Mouse (Mus musculus): ENCODE measurements at regions not wholly inside any gene's neighbourhood (a gene's known extent, or its start where the extent isn't known, plus 50 kb on each side); places are given as distances from the start of the nearest gene placed in this dataset.

- Histone ChIP-seq H3K36me3 (ENCODE audit: control insufficient read depth, insufficient read depth, low read length, poor library complexity, severe bottlenecking) (no peaks in the 10 kb centered on the region), H3K27me3 (ENCODE audit: control insufficient read depth, insufficient read depth, low read length, poor library complexity, severe bottlenecking) (no peaks in the 10 kb centered on the region)
- peak; percentile 49 for DNase-seq (ENCODE audit: low read depth, low spot score)
These were observed 619.8 kb upstream of the Gm10131 start for GRCm38 (mm10) chr8:34731096-34731999.

DNA sequence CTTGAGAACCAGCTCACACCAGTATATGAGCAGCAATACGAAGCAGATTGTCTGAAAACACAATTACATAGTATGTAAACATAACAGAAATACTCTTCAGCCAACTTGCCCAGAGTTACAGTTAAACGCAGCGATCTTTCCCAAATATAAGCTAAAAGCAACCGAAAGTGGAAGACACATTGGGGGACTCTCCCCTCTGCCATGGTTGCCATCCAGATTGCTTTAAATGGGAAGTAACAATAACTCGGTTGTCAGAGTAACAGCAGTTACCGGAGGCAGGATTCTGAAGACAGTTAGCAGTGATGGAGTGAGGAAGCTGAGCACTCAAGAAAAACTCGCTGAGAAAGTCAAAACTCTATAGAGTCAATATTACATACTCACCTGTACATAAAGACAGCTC lies 618.0 kb upstream of the Gm10131 start:
- Histone ChIP-seq H3K27me3 (ENCODE audit: control insufficient read depth, insufficient read depth, low read length, poor library complexity, severe bottlenecking) (no peaks in the 10 kb centered on the region), H3K36me3 (ENCODE audit: control insufficient read depth, insufficient read depth, low read length, poor library complexity, severe bottlenecking) (no peaks in the 10 kb centered on the region)
- peak; percentile 44 for DNase-seq (ENCODE audit: low read depth, low spot score)

- H3K27me3 ChIP-seq (ENCODE audit: control insufficient read depth, insufficient read depth, low read length, poor library complexity, severe bottlenecking): no peaks in the 10 kb centered on the region
- DNase-seq (ENCODE audit: low read depth, low spot score): no peak
- no peaks in the 10 kb centered on the region for H3K36me3 ChIP-seq (ENCODE audit: control insufficient read depth, insufficient read depth, low read length, poor library complexity, severe bottlenecking)
These were observed 616.2 kb upstream of the Gm10131 start for GRCm38 (mm10) chr8:34727699-34728098.

- no peak for DNase-seq (ENCODE audit: low read depth, low spot score)
- H3K36me3 ChIP-seq (ENCODE audit: control insufficient read depth, insufficient read depth, low read length, poor library complexity, severe bottlenecking): no peaks in the 10 kb centered on the region
- no peaks in the 10 kb centered on the region for H3K27me3 ChIP-seq (ENCODE audit: control insufficient read depth, insufficient read depth, low read length, poor library complexity, severe bottlenecking)
These were observed 614.7 kb upstream of the Gm10131 start for GRCm38 (mm10) chr8:34726145-34726767.

GRCm38 (mm10) chr8:34725546-34725945 lies 614.0 kb upstream of the Gm10131 start:
- Histone ChIP-seq H3K27me3 (ENCODE audit: control insufficient read depth, insufficient read depth, low read length, poor library complexity, severe bottlenecking) (no peaks in the 10 kb centered on the region), H3K36me3 (ENCODE audit: control insufficient read depth, insufficient read depth, low read length, poor library complexity, severe bottlenecking) (no peaks in the 10 kb centered on the region)
- no peak for DNase-seq (ENCODE audit: low read depth, low spot score)

GRCm38 (mm10) chr8:34709911-34710733 lies 598.6 kb upstream of the Gm10131 start:
- no peaks in the 10 kb centered on the region for H3K36me3 ChIP-seq (ENCODE audit: control insufficient read depth, insufficient read depth, low read length, poor library complexity, severe bottlenecking)
- H3K27me3 ChIP-seq (ENCODE audit: control insufficient read depth, insufficient read depth, low read length, poor library complexity, severe bottlenecking): no peaks in the 10 kb centered on the region
- DNase-seq (ENCODE audit: low read depth, low spot score): no peak

- Histone ChIP-seq H3K36me3 (ENCODE audit: control insufficient read depth, insufficient read depth, low read length, poor library complexity, severe bottlenecking) (no peaks in the 10 kb centered on the region), H3K27me3 (ENCODE audit: control insufficient read depth, insufficient read depth, low read length, poor library complexity, severe bottlenecking) (no peaks in the 10 kb centered on the region)
- DNase-seq (ENCODE audit: low read depth, low spot score): no peak
These were observed 597.8 kb upstream of the Gm10131 start for GRCm38 (mm10) chr8:34709316-34709715.

DNA sequence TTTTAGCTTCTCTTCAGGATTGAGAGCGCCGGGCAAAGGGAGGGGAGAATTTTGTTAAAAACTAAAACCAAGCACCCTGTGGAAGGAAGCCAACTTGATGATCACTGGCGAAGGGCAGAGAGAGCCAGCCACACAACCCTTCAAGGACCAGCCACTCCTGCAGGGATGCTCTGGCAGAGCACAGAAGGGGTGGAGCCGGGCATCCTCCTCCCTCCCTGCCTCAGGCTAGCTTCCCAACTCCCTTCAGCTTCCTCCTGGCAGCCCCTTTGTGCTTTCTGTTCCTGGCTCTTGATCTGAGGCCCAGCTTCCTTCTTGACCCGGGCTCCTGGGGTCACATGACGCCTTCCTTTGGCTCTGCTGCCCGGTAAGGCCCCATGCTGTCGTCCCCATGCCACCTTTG lies 591.8 kb upstream of the Gm10131 start:
- no peaks in the 10 kb centered on the region for H3K36me3 ChIP-seq (ENCODE audit: control insufficient read depth, insufficient read depth, low read length, poor library complexity, severe bottlenecking)
- DNase-seq (ENCODE audit: low read depth, low spot score): no peak
- no peaks in the 10 kb centered on the region for H3K27me3 ChIP-seq (ENCODE audit: control insufficient read depth, insufficient read depth, low read length, poor library complexity, severe bottlenecking)

DNA sequence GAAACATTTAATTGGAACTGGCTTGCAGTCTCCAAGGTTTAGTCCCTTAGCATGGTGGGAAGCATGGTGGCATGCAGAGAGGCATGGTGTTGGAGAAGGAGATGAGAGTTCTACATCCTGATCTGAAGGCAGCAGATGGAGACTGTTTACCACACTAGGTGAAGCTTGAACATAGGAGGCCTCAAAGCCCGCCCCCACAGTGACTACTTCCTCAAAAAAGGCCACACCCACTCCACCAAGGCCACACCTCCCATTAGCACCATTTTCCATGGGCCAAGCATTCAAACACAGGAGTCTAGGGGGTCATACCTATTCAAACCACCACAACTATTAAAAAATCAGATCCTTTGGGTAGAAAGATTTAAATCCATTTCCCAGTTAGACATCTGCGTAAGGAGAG lies 591.3 kb upstream of the Gm10131 start:
- no peaks in the 10 kb centered on the region for H3K27me3 ChIP-seq (ENCODE audit: control insufficient read depth, insufficient read depth, low read length, poor library complexity, severe bottlenecking)
- peak; percentile 57 for DNase-seq (ENCODE audit: low read depth, low spot score)
- no peaks in the 10 kb centered on the region for H3K36me3 ChIP-seq (ENCODE audit: control insufficient read depth, insufficient read depth, low read length, poor library complexity, severe bottlenecking)

- H3K27me3 ChIP-seq (ENCODE audit: control insufficient read depth, insufficient read depth, low read length, poor library complexity, severe bottlenecking): no peaks in the 10 kb centered on the region
- peak; percentile 10 for DNase-seq (ENCODE audit: low read depth, low spot score)
These were observed 587.5 kb upstream of the Gm10131 start for GRCm38 (mm10) chr8:34699015-34699414.

GRCm38 (mm10) chr8:34696365-34696764 lies 584.8 kb upstream of the Gm10131 start:
- no peaks in the 10 kb centered on the region for H3K27me3 ChIP-seq (ENCODE audit: control insufficient read depth, insufficient read depth, low read length, poor library complexity, severe bottlenecking)
- H3K36me3 ChIP-seq (ENCODE audit: control insufficient read depth, insufficient read depth, low read length, poor library complexity, severe bottlenecking): no peaks in the 10 kb centered on the region
- no peak for DNase-seq (ENCODE audit: low read depth, low spot score)

More at GRCm38 (mm10) chr8:34699015-34699414, 587.5 kb upstream of the Gm10131 start:
- H3K36me3 ChIP-seq (ENCODE audit: control insufficient read depth, insufficient read depth, low read length, poor library complexity, severe bottlenecking): no peaks in the 10 kb centered on the region

- Histone ChIP-seq H3K36me3 (ENCODE audit: control insufficient read depth, insufficient read depth, low read length, poor library complexity, severe bottlenecking) (no peaks in the 10 kb centered on the region), H3K27me3 (ENCODE audit: control insufficient read depth, insufficient read depth, low read length, poor library complexity, severe bottlenecking) (no peaks in the 10 kb centered on the region; the same call in 1 of the 2 replicates)
- DNase-seq (ENCODE audit: low read depth, low spot score): no peak
These were observed 581.1 kb upstream of the Gm10131 start for GRCm38 (mm10) chr8:34692606-34693005.

- DNase-seq (ENCODE audit: low read depth, low spot score): no peak
- H3K36me3 ChIP-seq (ENCODE audit: control insufficient read depth, insufficient read depth, low read length, poor library complexity, severe bottlenecking): no peaks in the 10 kb centered on the region
- no peaks in the 10 kb centered on the region; the same call in 1 of the 2 replicates for H3K27me3 ChIP-seq (ENCODE audit: control insufficient read depth, insufficient read depth, low read length, poor library complexity, severe bottlenecking)
These were observed 580.2 kb upstream of the Gm10131 start for GRCm38 (mm10) chr8:34691776-34692175.

DNA sequence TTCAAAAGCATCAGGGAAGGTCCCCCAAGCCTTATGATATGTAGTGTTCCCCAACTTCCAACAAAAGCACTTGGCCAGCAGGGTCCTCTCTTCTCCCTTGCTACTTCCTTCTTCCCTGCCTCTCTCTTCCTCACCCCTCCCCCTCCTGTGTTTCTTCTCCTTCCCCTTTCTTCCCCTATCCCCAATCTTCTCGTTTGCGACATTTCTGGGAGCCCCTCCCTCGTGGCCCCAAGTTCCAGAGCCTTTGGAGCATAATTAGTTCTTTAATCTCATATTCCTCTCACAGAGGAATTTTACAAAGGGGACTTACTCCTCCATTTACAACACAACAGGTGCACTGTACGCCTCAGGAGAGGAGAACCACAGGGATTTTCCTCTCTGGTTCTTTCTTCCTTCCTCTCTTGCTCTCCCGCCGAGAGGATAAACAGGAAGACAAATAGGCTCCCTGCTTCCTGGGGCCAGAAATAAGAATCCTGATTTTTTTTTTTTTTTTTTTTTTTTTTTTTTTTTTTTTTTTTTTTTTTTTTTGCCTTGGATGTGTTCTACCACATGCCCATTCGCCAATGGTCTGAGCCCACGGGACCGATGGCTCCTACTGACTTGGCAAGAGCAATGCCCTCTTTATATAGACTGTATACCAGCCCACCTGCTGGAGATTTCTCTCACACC lies 578.4 kb upstream of the Gm10131 start:
- DNase-seq (ENCODE audit: low read depth, low spot score): no peak
- Histone ChIP-seq H3K27me3 (ENCODE audit: control insufficient read depth, insufficient read depth, low read length, poor library complexity, severe bottlenecking) (no peaks in the 10 kb centered on the region; the same call in 1 of the 2 replicates), H3K36me3 (ENCODE audit: control insufficient read depth, insufficient read depth, low read length, poor library complexity, severe bottlenecking) (no peaks in the 10 kb centered on the region)

All from splenic B cell, adult 2 months (primary cell).